Mouse (Mus musculus) limb, embryonic 12.5 days (tissue): ENCODE measurements around the gene Ilk. TPM values are rescaled to one million over a fixed set of nuclear protein-coding genes. Genes with fewer than 3 reads are reported as not detected.

Source experiments
- ATAC-seq: fragments of 200-750 bp; cut with Nextera tagmentation; 2 replicates; pipeline ENCODE4 v1.8.0; 2017; ENCODE audit warnings: low read depth, moderate TSS enrichment; ENCODE audit not compliant: insufficient number of reproducible peaks, insufficient read depth, low FRiP score, low TSS enrichment
- H3K27ac ChIP-seq: fragments of 300-500 bp; sonication (generic); 2 replicates; pipeline ENCODE4 v1.5.1; 2016; ENCODE audit warnings: mild to moderate bottlenecking, moderate library complexity
- H3K27me3 ChIP-seq: fragments of 300-500 bp; sonication (generic); 2 replicates; pipeline ENCODE4 v1.6.1; 2016; ENCODE audit warnings: mild to moderate bottlenecking, moderate library complexity
- H3K36me3 ChIP-seq: fragments of 300-500 bp; sonication (generic); 2 replicates; pipeline ENCODE4 v1.6.1; 2016; ENCODE audit warnings: mild to moderate bottlenecking, moderate library complexity
- H3K4me1 ChIP-seq: fragments of 300-500 bp; sonication (generic); replicated peaks from 2 replicates; pipeline ENCODE4 v1.6.1; 2016
- H3K4me2 ChIP-seq: fragments of 300-500 bp; sonication (generic); 2 replicates; pipeline ENCODE4 v1.6.1; 2016; ENCODE audit warnings: mild to moderate bottlenecking, moderate library complexity
- H3K4me3 ChIP-seq: fragments of 300-500 bp; sonication (generic); replicated peaks from 2 replicates; pipeline ENCODE4 v1.5.1; 2016; ENCODE audit warnings: mild to moderate bottlenecking
- H3K9ac ChIP-seq: fragments of 300-500 bp; sonication (generic); replicated peaks from 2 replicates; pipeline ENCODE4 v1.6.1; 2016; ENCODE audit warnings: mild to moderate bottlenecking, moderate library complexity
- H3K9me3 ChIP-seq: fragments of 300-500 bp; sonication (generic); 2 replicates; pipeline ENCODE4 v1.6.1; 2016; ENCODE audit warnings: mild to moderate bottlenecking, moderate library complexity
- WGBS: fragments of 180-500 bp; shearing (Covaris S2); methylation state at CpG from one replicate; pipeline ENCODE4 v1.1.7; 2016; 5-methylcytosine and 5-hydroxymethylcytosine counted together
- polyA plus RNA-seq: library from polyadenylated mRNA; unstranded; fragments of >200 nt; fragmentation: Nextera tagmentation; extraction: Ambion mirVana; gene quantifications from 2 replicates; pipeline ENCODE4 v1.2.1, GENCODE M21; 2016

Ilk gene
- polyA plus RNA-seq, 1 experiment from 2014 or later = 216 TPM

DNA sequence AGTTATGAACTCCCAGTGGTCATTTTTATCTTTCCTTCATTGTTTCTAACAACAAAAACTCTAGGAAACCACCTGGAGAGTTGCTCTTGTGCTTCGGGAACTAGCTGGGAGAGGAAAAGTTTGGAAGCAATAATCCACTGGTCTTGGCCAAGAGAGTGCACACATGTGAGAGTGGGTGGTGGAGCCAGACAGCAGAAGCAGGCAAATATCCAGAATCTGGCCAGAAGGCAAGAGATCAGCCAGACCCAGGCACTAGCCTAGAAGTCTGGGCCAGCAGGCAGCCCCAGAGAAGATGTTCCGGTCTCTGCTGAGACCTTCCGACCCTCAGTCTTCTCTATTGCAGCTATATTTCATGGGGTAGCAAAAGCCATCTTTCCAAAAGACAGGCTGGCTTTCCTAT is 33.6 kb downstream of the Ilk start:
- Histone ChIP-seq H3K4me2 (no peak overlapping the region), H3K36me3 (peaks cover 92% of the 10 kb centered on the region), H3K9me3 (no peaks in the 10 kb centered on the region), H3K4me3 (no peak overlapping the region), H3K27me3 (no peaks in the 10 kb centered on the region), H3K9ac (no peak overlapping the region), H3K4me1 (peaks cover 34% of the 10 kb centered on the region), H3K27ac (no peak overlapping the region)
- no peak for ATAC-seq
- 89% methylated on average over 3 of the region's 3 CpGs for WGBS

- Histone ChIP-seq H3K27me3 (no peaks in the 10 kb centered on the region), H3K4me2 (no peak overlapping the region), H3K9me3 (no peaks in the 10 kb centered on the region), H3K4me1 (peaks cover 48% of the 10 kb centered on the region), H3K36me3 (peaks cover 86% of the 10 kb centered on the region), H3K9ac (no peak overlapping the region), H3K4me3 (no peak overlapping the region), H3K27ac (no peak overlapping the region)
- 94% methylated on average over 15 of the region's 15 CpGs for WGBS
- no peak for ATAC-seq
These were observed 35.9 kb downstream of the Ilk start for GRCm38 (mm10) chr7:105772331-105772730.

DNA sequence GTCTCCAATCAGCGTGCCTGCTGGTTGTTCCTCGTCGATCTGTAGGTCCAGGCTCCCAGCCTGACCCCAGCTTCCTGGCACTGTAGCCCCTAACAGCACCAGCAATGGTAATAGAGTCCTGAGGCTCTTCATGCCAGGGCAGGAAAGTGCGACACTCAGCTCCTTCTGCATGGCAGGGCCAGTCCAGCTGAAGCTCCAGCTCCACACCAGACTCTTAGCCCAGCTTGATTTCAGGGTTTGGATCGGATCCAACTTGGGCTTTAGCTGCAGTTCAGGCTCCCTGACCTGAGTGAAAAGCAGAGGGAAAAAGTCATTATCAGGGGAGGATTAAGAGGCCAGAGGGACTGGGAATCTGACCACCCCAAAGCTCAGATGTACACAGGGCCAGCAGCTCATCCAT is 36.6 kb downstream of the Ilk start:
- no peaks in the 10 kb centered on the region for H3K9me3 ChIP-seq
- H3K27me3 ChIP-seq = no peaks in the 10 kb centered on the region
- no peak overlapping the region for H3K4me3 ChIP-seq
- H3K27ac ChIP-seq = no peak overlapping the region
- H3K4me2 ChIP-seq = no peak overlapping the region
- ATAC-seq = no peak
- peaks cover 79% of the 10 kb centered on the region for H3K36me3 ChIP-seq
- no peak overlapping the region for H3K9ac ChIP-seq
- peaks cover 48% of the 10 kb centered on the region for H3K4me1 ChIP-seq
- WGBS = 86% methylated on average over 5 of the region's 5 CpGs

GRCm38 (mm10) chr7:105774661-105775060 is 38.3 kb downstream of the Ilk start:
- H3K27me3 ChIP-seq = no peaks in the 10 kb centered on the region
- no peak for ATAC-seq

DNA sequence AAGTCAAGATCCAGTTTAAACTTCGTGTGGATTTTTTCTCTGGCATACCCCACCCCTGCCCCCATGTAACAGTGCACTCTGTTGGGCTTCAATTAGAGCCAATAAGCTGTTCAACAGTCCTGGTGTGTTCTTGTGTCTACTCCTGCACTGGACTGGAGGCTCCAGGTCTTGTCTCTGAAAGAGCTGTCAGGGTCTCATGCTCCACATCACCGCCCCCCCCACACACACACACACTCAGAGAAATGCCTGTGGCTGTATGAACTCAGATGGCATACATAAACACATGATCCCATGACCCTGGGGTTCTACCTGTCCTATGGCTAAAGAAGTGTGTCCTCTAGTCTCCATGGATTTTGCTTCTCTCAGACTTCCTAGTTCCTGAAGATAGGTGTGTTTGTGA is 39.6 kb downstream of the Ilk start:
- ATAC-seq = no peak
- peaks cover 54% of the 10 kb centered on the region for H3K4me1 ChIP-seq
- WGBS = 88% methylated on average over 2 of the region's 2 CpGs
- peaks cover 71% of the 10 kb centered on the region for H3K36me3 ChIP-seq
- H3K4me2 ChIP-seq = no peak overlapping the region
- H3K9ac ChIP-seq = no peak overlapping the region
- no peaks in the 10 kb centered on the region for H3K9me3 ChIP-seq
- no peaks in the 10 kb centered on the region for H3K27me3 ChIP-seq
- no peak overlapping the region for H3K27ac ChIP-seq
- H3K4me3 ChIP-seq = no peak overlapping the region

More at GRCm38 (mm10) chr7:105774661-105775060, 38.3 kb downstream of the Ilk start:
- 67% methylated on average over 8 of the region's 8 CpGs for WGBS
- no peak overlapping the region for H3K4me3 ChIP-seq
- no peak overlapping the region for H3K27ac ChIP-seq
- H3K9me3 ChIP-seq = no peaks in the 10 kb centered on the region
- H3K4me2 ChIP-seq = no peak overlapping the region
- no peak overlapping the region; the same call in 1 of the 2 replicates for H3K9ac ChIP-seq
- H3K36me3 ChIP-seq = peaks cover 73% of the 10 kb centered on the region
- H3K4me1 ChIP-seq = peaks cover 51% of the 10 kb centered on the region

- 85% methylated on average over 1 of the region's 1 CpGs for WGBS
These were observed 40.9 kb downstream of the Ilk start for GRCm38 (mm10) chr7:105777316-105777715.

GRCm38 (mm10) chr7:105777797-105778552 is 41.6 kb downstream of the Ilk start:
- Histone ChIP-seq H3K27ac (peak overlapping the region; percentile 99), H3K27me3 (no peaks in the 10 kb centered on the region), H3K4me1 (peaks cover 52% of the 10 kb centered on the region), H3K9ac (peak overlapping the region; percentile 62), H3K9me3 (no peaks in the 10 kb centered on the region), H3K4me2 (peak overlapping the region; percentile 67), H3K36me3 (peaks cover 71% of the 10 kb centered on the region), H3K4me3 (peak overlapping the region; percentile 40)
- 13% methylated on average over 13 of the region's 13 CpGs for WGBS
- ATAC-seq = peak; percentile 94

More at GRCm38 (mm10) chr7:105777316-105777715, 40.9 kb downstream of the Ilk start:
- peak overlapping the region; percentile 40 for H3K4me3 ChIP-seq
- H3K9ac ChIP-seq = no peak overlapping the region
- H3K4me1 ChIP-seq = peaks cover 52% of the 10 kb centered on the region
- no peaks in the 10 kb centered on the region for H3K9me3 ChIP-seq
- peaks cover 71% of the 10 kb centered on the region for H3K36me3 ChIP-seq
- no peaks in the 10 kb centered on the region for H3K27me3 ChIP-seq
- H3K4me2 ChIP-seq = peak overlapping the region; percentile 67
- ATAC-seq = no peak
- peak overlapping the region; percentile 99 for H3K27ac ChIP-seq

GRCm38 (mm10) chr7:105778553-105779265 is 42.3 kb downstream of the Ilk start:
- Histone ChIP-seq H3K4me1 (peaks cover 53% of the 10 kb centered on the region), H3K27me3 (no peaks in the 10 kb centered on the region), H3K4me2 (peak overlapping the region; percentile 67), H3K9ac (peak overlapping the region; percentile 62), H3K9me3 (no peaks in the 10 kb centered on the region), H3K27ac (peak overlapping the region; percentile 99), H3K36me3 (peaks cover 74% of the 10 kb centered on the region), H3K4me3 (peak overlapping the region; percentile 40)
- ATAC-seq = peak; percentile 91
- 21% methylated on average over 4 of the region's 4 CpGs for WGBS

DNA sequence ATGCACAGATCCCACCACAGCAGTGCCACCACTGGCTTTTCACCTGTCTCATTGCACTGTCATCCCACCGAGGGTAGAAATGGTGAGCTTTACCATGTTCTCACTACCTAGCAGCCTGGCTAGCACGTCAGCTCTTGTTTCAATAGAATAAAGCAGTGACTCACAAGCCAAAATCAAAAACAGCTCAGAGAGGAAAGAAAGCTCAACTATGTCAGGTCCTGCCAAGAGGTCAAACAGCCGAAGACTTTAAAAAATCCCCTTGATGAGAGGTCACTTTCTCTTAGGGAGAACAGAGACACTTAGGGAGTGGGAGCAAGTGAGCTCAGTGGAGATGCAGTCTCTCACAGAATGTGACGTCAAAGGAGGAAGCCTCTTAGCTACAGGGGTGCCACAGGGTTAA is 47.5 kb downstream of the Ilk start:
- peaks cover 69% of the 10 kb centered on the region for H3K36me3 ChIP-seq

DNA sequence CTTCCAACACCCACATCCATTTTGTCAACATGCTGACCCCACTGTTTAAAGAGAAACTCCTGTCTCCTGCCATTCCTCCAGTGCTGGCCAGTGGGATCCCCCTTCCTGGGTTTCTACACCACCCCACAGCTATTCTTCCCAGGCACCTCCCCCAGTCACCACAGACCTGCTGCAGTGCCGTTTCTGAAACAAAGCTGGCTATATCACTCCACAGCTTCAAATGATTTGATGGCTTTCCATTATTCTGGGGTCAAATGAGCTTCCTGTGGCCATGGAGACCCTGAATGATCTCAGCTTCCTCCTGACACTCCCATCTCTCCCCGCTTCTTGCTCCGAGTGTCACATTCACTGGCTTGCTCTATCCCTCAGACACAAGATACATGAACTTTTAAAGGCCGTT is 48.2 kb downstream of the Ilk start:
- Histone ChIP-seq H3K27me3 (no peaks in the 10 kb centered on the region), H3K4me3 (peak overlapping the region; percentile 6; the same call in 1 of the 2 replicates), H3K36me3 (peaks cover 62% of the 10 kb centered on the region), H3K4me2 (peak overlapping the region; percentile 84), H3K27ac (no peak overlapping the region), H3K9me3 (no peaks in the 10 kb centered on the region), H3K9ac (no peak overlapping the region), H3K4me1 (peaks cover 50% of the 10 kb centered on the region)
- ATAC-seq = no peak
- WGBS = 40% methylated on average over 4 of the region's 4 CpGs

More for the DNA sequence above, 47.5 kb downstream of the Ilk start:
- Histone ChIP-seq H3K4me1 (peaks cover 56% of the 10 kb centered on the region), H3K27ac (no peak overlapping the region), H3K9ac (no peak overlapping the region), H3K27me3 (no peaks in the 10 kb centered on the region), H3K4me2 (peak overlapping the region; percentile 84; the same call in 1 of the 2 replicates), H3K9me3 (no peaks in the 10 kb centered on the region), H3K4me3 (no peak overlapping the region)
- no peak for ATAC-seq
- 48% methylated on average over 4 of the region's 4 CpGs for WGBS

GRCm38 (mm10) chr7:105786506-105787284 is 50.3 kb downstream of the Ilk start:
- Histone ChIP-seq H3K4me1 (peaks cover 42% of the 10 kb centered on the region), H3K9me3 (no peaks in the 10 kb centered on the region), H3K9ac (peak overlapping the region; percentile 99), H3K27me3 (no peaks in the 10 kb centered on the region), H3K27ac (peak overlapping the region; percentile 96), H3K4me2 (peak overlapping the region; percentile 84), H3K4me3 (peak overlapping the region; percentile 95), H3K36me3 (peaks cover 44% of the 10 kb centered on the region)
- peak; percentile 77 for ATAC-seq
- 4% methylated on average over 19 of the region's 20 CpGs for WGBS
